Mouse (Mus musculus) hindbrain, embryonic 12.5 days (tissue): ENCODE results near the gene Cyp2d9. TPM values are rescaled to one million over a fixed set of nuclear protein-coding genes. Genes with fewer than 3 reads are reported as not detected.
"Not testable (repeated sequence)": the region's sequence is repeated elsewhere in the genome, so short reads cannot be mapped to it uniquely, and the experiment has no call there.

Source experiments
- ATAC-seq: fragments of 200-750 bp; cut with Nextera tagmentation; 2 replicates; pipeline ENCODE4 v1.8.0; 2017; ENCODE audit warnings: moderate TSS enrichment; ENCODE audit not compliant: low FRiP score
- H3K27ac ChIP-seq: fragments of 300-500 bp; sonication (generic); 2 replicates; pipeline ENCODE4 v1.5.1; 2016; ENCODE audit warnings: mild to moderate bottlenecking
- H3K27me3 ChIP-seq: fragments of 300-500 bp; sonication (generic); 2 replicates; pipeline ENCODE4 v1.6.1; 2016; ENCODE audit warnings: mild to moderate bottlenecking
- H3K36me3 ChIP-seq: fragments of 300-500 bp; sonication (generic); 2 replicates; pipeline ENCODE4 v1.6.1; 2016; ENCODE audit warnings: mild to moderate bottlenecking
- H3K4me1 ChIP-seq: fragments of 300-500 bp; sonication (generic); 2 replicates; pipeline ENCODE4 v1.6.1; 2016
- H3K4me2 ChIP-seq: fragments of 300-500 bp; sonication (generic); replicated peaks from 2 replicates; pipeline ENCODE4 v1.6.1; 2016; ENCODE audit warnings: mild to moderate bottlenecking
- H3K4me3 ChIP-seq: fragments of 300-500 bp; sonication (generic); 2 replicates; pipeline ENCODE4 v1.5.1; 2016; ENCODE audit warnings: mild to moderate bottlenecking
- H3K9ac ChIP-seq: fragments of 300-500 bp; sonication (generic); 2 replicates; pipeline ENCODE4 v1.6.1; 2016; ENCODE audit warnings: mild to moderate bottlenecking, moderate library complexity
- H3K9me3 ChIP-seq: fragments of 300-500 bp; sonication (generic); replicated peaks from 2 replicates; pipeline ENCODE4 v1.6.1; 2016; ENCODE audit warnings: mild to moderate bottlenecking
- WGBS: fragments of 180-500 bp; shearing (Covaris S2); methylation state at CpG from one replicate; pipeline ENCODE4 v1.1.7; 2016; 5-methylcytosine and 5-hydroxymethylcytosine counted together
- polyA plus RNA-seq: library from polyadenylated mRNA; unstranded; fragments of >200 nt; fragmentation: Nextera tagmentation; extraction: Ambion mirVana; gene quantifications from 2 replicates; pipeline ENCODE4 v1.2.1, GENCODE M21; 2016

Gene Cyp2d9
- polyA plus RNA-seq, 1 experiment from 2014 or later: not detected

DNA sequence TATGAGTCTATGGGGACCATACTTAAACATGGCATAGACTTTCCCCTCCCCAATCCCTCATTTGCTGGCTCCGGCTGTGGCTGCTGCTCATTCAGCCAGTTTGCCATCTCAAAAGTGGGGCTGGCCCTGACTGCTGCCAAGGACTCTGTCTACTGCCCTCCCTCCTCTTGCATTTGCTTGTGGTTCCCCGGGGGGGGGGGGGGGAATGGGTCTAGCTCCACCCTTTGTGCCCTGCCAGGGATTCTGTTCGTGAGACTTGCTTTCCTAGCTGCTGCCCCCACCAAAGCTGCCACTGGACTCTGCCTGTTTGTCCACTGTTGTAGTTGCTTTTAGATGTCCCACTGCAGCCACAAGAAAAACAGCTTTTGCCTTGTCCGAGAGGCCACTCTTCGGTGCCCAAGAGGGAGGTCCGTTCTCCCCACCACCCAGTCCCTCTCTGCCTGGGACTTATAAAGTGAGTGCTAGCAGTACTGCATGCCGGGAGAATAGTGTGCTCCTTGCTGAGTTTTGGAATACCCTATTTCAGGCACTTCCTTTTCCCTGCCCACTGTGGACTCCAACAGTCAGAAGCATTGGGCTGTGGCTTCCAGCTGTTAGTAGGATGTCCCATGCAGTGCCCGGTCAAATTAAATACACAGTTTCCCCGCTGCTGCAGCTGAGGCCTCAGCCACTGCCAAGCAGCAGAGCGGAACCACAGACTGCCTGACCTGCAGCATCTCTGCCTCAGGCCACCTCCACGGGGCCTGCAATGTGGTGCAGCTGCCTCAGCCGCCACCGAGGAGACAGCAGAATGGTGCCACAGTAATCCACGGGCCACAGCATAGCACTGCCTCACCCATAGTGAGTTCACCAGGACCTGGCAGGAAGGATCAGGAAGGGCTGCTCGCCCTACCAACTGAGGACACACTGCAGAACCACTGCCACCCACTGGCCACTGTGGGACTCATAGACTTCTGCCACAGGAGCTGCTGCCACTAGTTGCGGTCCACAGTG is 16.1 kb upstream of the Cyp2d9 start:
- no peak overlapping the region for H3K27ac ChIP-seq
- no peaks in the 10 kb centered on the region for H3K36me3 ChIP-seq
- ATAC-seq: peak; percentile 76
- peaks cover 7% of the 10 kb centered on the region for H3K4me1 ChIP-seq
- H3K9ac ChIP-seq: 0 out of 2 replicates have a peak overlapping the region, but pooled peaks have one; percentile 8
- no peaks in the 10 kb centered on the region for H3K27me3 ChIP-seq
- 21% methylated on average over 16 of the region's 16 CpGs for WGBS
- no peaks in the 10 kb centered on the region for H3K9me3 ChIP-seq
- peak overlapping the region; percentile 11; the same call in 1 of the 2 replicates for H3K4me2 ChIP-seq
- H3K4me3 ChIP-seq: no peak overlapping the region

DNA sequence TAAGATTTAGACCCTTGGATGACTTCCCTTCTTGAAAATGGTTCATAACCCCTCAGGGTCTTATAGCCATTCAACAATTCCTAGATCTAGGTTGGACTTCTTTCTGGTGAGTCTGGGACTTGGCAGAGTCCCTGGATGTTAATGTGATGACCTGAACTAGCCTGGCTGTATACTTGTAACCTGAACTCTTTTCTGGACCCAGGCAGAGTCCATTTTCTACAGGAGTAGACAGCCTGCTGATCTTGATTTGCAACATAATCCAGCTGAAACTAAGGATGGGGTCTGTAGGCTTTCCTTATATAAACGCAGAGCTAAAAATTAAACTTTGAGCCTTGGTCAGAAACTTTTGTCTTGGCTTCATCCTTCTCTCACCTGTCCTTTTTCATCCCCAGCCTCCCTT is 14.6 kb upstream of the Cyp2d9 start:
- WGBS: 81% methylated on average over 1 of the region's 1 CpGs
- H3K27me3 ChIP-seq: no peaks in the 10 kb centered on the region

DNA sequence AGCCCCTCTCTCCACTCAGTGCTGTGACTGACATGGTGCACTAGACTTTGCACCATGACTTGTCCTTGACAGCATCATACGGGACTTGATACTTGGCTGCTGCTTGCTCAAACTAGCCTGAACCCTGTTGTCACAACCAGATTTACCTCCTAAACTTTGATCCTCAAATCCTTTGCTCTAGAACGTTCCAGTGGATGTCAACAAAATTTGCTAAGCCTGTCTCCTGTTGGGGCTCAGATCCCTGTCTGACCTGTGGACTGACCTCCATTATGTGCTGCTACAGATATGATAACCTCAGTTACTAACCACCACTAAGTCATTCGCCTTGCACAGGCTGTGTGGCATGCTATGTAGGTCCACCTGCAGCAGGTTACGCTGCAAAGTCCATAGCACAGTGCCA is 10.3 kb upstream of the Cyp2d9 start:
- no peaks in the 10 kb centered on the region for H3K36me3 ChIP-seq
- H3K4me1 ChIP-seq: no peaks in the 10 kb centered on the region
- H3K4me2 ChIP-seq: no peak overlapping the region
- no peak for ATAC-seq
- H3K9me3 ChIP-seq: no peaks in the 10 kb centered on the region
- H3K9ac ChIP-seq: no peak overlapping the region
- no peaks in the 10 kb centered on the region for H3K27me3 ChIP-seq
- WGBS: 83% methylated on average over 4 of the region's 4 CpGs
- no peak overlapping the region for H3K4me3 ChIP-seq
- H3K27ac ChIP-seq: no peak overlapping the region

More for the DNA sequence above, 14.6 kb upstream of the Cyp2d9 start:
- Histone ChIP-seq H3K4me2 (no peak overlapping the region), H3K9ac (no peak overlapping the region), H3K36me3 (no peaks in the 10 kb centered on the region), H3K4me3 (no peak overlapping the region), H3K9me3 (no peaks in the 10 kb centered on the region), H3K27ac (no peak overlapping the region), H3K4me1 (peaks cover 7% of the 10 kb centered on the region)
- ATAC-seq: no peak

DNA sequence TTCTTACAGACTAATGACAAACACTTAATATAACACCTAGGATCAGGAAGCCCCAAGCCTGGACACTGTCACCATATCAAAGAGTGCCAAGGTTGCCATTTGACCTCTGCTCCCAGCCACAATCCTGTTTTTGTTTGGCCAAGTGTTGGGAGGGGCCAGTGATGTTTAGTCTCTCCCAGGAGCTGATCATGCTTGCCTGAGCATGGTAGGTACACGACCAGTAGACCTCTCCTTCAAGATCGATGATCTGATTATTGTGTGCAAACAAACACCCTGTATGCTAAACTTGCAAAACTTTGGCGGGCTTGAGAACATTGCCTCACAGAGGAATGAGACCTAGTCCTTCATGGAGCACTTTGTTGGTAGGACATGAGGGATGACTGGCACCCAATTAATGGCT is 9.8 kb upstream of the Cyp2d9 start:
- Histone ChIP-seq H3K4me1 (no peaks in the 10 kb centered on the region), H3K27ac (no peak overlapping the region), H3K27me3 (no peaks in the 10 kb centered on the region), H3K9ac (no peak overlapping the region), H3K4me3 (no peak overlapping the region), H3K36me3 (no peaks in the 10 kb centered on the region), H3K4me2 (no peak overlapping the region), H3K9me3 (no peaks in the 10 kb centered on the region)
- no peak for ATAC-seq
- 85% methylated on average over 3 of the region's 3 CpGs for WGBS

DNA sequence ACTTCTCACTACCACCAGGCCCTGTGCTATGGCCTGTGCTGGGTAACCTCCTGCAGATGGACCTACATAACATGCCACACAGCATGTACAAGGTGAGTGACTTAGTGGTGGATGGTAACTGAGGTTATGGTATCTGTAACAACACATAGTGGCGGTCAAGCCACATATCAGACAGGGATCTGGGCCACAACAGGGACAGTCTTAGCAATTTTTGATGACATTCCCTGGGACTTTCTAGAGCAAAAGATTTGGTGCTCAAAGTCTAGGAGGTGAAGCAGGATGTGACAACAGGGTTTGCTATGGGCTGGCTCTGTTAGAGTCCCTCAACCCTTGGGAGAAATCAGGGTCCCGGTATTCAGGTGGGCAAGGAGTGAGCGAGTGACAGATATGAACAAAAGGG is 384 bp downstream of the Cyp2d9 start:
- H3K9me3 ChIP-seq: peaks cover 13% of the 10 kb centered on the region
- no peaks in the 10 kb centered on the region for H3K36me3 ChIP-seq
- no peak for ATAC-seq
- no peak overlapping the region for H3K9ac ChIP-seq
- H3K27me3 ChIP-seq: no peaks in the 10 kb centered on the region
- H3K4me3 ChIP-seq: no peak overlapping the region
- H3K27ac ChIP-seq: no peak overlapping the region
- H3K4me1 ChIP-seq: no peaks in the 10 kb centered on the region
- H3K4me2 ChIP-seq: no peak overlapping the region
- WGBS: 93% methylated on average over 3 of the region's 3 CpGs

DNA sequence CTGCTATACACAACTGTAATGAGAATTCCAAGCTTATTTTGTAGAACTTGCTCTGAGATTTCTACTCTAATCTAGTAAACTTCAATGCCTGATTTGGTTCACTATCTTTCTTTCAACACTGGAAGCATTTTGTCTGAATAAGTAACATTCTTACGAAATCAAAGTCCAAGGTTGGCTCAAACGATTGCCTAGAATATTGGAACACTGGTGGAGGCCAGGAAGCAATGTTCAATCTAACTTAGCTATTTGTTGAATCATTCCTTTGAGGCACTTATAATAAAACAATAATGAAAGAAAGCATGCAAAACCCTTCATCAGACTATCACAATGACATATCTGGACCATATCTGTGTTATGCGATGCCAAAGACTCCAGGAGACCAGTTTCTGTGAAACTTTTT is 1.3 kb downstream of the Cyp2d9 start:
- H3K4me2 ChIP-seq: no peak overlapping the region
- H3K27me3 ChIP-seq: no peaks in the 10 kb centered on the region
- no peak overlapping the region for H3K27ac ChIP-seq
- H3K4me1 ChIP-seq: no peaks in the 10 kb centered on the region
- H3K36me3 ChIP-seq: no peaks in the 10 kb centered on the region
- 92% methylated on average over 3 of the region's 3 CpGs for WGBS
- no peak overlapping the region for H3K4me3 ChIP-seq
- peaks cover 13% of the 10 kb centered on the region for H3K9me3 ChIP-seq
- ATAC-seq: no peak
- no peak overlapping the region for H3K9ac ChIP-seq

DNA sequence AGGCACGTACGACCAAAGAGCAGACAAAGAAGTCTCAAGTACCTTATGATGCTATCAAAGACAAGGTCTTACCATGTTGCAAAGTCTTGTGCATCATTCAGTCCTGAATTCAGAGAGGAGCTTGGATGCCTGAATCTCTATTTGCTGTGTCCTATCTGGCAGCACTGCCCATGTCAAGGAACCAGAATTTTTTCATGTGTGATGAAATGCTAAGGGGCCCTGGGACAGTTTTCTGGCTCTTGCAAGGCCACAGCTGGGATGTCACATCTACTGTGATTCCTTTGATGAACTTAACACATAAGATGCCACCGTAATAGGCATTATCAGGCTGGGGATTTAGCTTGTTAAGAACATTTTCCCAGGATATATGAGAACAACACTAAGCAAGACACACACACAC is 1.8 kb downstream of the Cyp2d9 start:
- 82% methylated on average over 3 of the region's 3 CpGs for WGBS
- ATAC-seq: no peak
- no peaks in the 10 kb centered on the region for H3K27me3 ChIP-seq
- no peak overlapping the region for H3K9ac ChIP-seq
- H3K4me2 ChIP-seq: no peak overlapping the region
- no peak overlapping the region for H3K4me3 ChIP-seq
- H3K36me3 ChIP-seq: no peaks in the 10 kb centered on the region
- H3K27ac ChIP-seq: no peak overlapping the region
- peaks cover 13% of the 10 kb centered on the region for H3K9me3 ChIP-seq
- no peaks in the 10 kb centered on the region for H3K4me1 ChIP-seq

DNA sequence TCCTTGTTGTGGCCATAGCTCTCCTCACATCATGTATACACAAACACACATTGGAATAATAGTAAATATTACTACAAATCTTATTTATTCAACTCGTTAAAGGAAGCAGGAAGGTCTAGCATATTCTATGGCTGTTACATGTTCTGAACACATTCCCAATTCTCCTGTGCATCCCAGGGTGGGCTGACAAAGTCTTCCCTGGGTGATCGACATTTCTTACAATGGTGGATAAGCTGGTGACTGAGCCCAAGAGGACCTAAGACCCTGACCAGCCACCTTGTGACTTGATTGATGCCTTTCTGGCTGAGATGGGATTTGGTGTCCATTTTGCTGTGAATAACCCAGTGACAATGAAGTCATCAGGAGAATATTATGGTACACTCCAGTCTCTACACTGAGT is 2.4 kb downstream of the Cyp2d9 start:
- Histone ChIP-seq H3K27me3 (no peaks in the 10 kb centered on the region), H3K9ac (no peak overlapping the region), H3K4me1 (no peaks in the 10 kb centered on the region), H3K36me3 (no peaks in the 10 kb centered on the region), H3K4me2 (no peak overlapping the region), H3K9me3 (peaks cover 13% of the 10 kb centered on the region), H3K27ac (no peak overlapping the region), H3K4me3 (no peak overlapping the region)
- WGBS: 80% methylated on average over 2 of the region's 2 CpGs
- ATAC-seq: no peak

DNA sequence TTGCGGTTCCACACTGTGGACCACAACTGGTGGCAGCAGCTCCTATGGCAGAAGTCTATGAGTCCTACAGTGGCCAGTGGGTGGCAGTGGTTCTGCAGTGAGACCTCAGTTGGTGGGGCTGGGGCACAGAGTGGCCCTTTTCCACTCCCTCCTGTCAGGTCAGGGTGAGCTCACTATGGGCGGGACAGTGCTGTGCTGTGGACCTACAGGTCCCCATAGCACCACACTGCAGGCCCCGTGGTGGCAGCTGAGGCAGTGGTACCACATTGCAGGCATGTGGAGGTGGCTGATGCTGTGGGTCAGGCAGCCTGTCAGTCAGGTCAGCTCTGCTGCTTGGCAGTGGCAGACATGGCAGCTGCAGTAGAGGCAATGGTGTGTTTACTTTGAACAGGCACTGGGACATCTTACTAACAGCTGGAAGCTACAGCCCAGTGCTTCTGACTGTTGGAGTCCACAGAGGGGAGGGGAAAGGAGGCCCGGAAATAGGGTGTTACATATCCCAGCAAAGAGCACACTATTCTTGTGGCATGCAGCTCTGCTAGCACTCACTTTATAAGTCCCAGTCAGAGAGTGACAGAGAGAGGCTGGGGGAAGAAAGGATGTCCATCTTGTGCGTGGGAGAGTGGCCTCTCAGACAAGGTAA is 4.9 kb downstream of the Cyp2d9 start:
- no peaks in the 10 kb centered on the region for H3K27me3 ChIP-seq
- no peak overlapping the region for H3K4me3 ChIP-seq
- no peaks in the 10 kb centered on the region for H3K4me1 ChIP-seq
- no peaks in the 10 kb centered on the region for H3K36me3 ChIP-seq
- no peak for ATAC-seq
- 67% methylated on average over 5 of the region's 5 CpGs for WGBS
- no peak overlapping the region for H3K9ac ChIP-seq
- no peak overlapping the region for H3K4me2 ChIP-seq
- H3K27ac ChIP-seq: no peak overlapping the region
- H3K9me3 ChIP-seq: peaks cover 8% of the 10 kb centered on the region

DNA sequence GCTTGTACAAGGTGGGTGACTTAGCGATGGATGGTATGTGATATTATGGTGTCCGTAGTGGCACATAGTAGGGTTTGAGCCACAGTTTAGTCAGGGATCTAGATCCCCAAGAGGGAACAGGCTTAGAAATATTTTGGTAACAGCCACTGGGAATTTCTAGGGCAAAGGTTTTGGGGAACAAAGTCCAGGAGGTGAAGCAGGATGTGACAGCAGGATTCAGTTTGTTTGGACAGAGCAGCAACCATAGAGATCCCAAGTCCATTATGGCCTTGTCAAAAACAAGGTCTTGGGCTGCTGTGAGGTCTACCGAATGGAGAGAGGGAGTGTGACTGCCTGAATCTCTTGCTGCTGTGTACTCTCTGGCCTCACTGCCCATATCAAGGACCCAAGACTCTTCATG is 10.4 kb downstream of the Cyp2d9 start:
- WGBS: 88% methylated on average over 3 of the region's 3 CpGs

DNA sequence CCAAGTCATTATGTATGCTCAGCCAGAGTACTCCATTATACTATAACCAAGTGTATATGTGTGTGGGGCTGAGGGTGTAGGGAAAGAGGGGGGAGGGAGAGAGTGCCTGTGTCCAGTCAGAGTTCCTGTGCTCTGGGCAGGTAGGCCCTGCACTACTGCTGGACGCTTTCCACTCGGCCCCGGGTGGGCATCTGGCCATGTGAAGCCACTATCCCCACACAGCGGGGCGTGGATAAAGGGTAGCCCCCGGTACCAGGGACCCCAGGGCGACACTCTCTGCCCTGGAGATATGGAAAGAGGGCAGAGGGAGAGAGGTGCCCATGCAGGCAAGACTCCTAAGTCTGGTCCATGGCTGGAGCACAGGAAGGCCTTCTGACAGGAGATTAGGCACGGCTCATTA is 12.0 kb downstream of the Cyp2d9 start:
- Histone ChIP-seq H3K4me2 (no peak overlapping the region), H3K9me3 (no peaks in the 10 kb centered on the region), H3K27ac (no peak overlapping the region), H3K27me3 (no peaks in the 10 kb centered on the region), H3K36me3 (no peaks in the 10 kb centered on the region), H3K4me1 (no peaks in the 10 kb centered on the region), H3K4me3 (no peak overlapping the region), H3K9ac (no peak overlapping the region)
- no peak for ATAC-seq
- WGBS: 75% methylated on average over 8 of the region's 8 CpGs

More for the DNA sequence above, 10.4 kb downstream of the Cyp2d9 start:
- no peak for ATAC-seq
- no peak overlapping the region for H3K4me2 ChIP-seq
- no peaks in the 10 kb centered on the region for H3K4me1 ChIP-seq
- no peak overlapping the region for H3K4me3 ChIP-seq
- H3K27me3 ChIP-seq: no peaks in the 10 kb centered on the region
- no peak overlapping the region for H3K27ac ChIP-seq
- H3K36me3 ChIP-seq: no peaks in the 10 kb centered on the region
- H3K9me3 ChIP-seq: no peaks in the 10 kb centered on the region
- no peak overlapping the region for H3K9ac ChIP-seq

DNA sequence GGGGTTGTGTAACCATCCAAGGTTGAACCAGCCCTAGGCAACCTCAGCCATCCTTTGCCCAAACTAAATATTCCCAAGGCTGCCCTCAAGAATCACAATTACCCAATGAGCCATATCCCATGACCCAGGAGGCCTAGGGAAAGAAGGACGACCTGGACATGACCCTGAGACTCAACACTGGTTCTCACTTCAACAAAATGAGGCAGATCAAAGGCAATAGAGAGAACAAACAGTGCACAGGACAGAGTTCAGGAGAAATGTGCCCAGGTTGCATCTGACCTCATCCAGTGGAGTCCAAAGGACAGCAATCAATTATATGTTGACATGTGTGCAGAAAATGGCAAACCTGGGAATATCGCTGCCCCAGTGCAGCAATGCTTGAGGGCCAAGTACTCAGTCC is 16.8 kb downstream of the Cyp2d9 start:
- not testable (repeated sequence) for H3K36me3 ChIP-seq, H3K4me2 ChIP-seq, H3K9ac ChIP-seq, ATAC-seq, H3K27ac ChIP-seq, H3K9me3 ChIP-seq, H3K27me3 ChIP-seq, H3K4me1 ChIP-seq, H3K4me3 ChIP-seq
- 81% methylated on average over 2 of the region's 2 CpGs for WGBS
